Mouse (Mus musculus) kidney, adult 2 months (tissue): ENCODE results near the gene Acadsb.

Experiments used
- CTCF ChIP-seq: fragments of 200-500 bp; conservative IDR thresholded peaks from 2 replicates; pipeline ENCODE4 v1.5.1; 2011; ENCODE audit warnings: low read depth, mild to moderate bottlenecking, control low read depth, low read length, moderate library complexity, mixed read lengths; ENCODE audit not compliant: insufficient read depth, insufficient read length
- POLR2A ChIP-seq: fragments of 200-500 bp; IDR thresholded peaks from one replicate; pipeline ENCODE4 v1.6.1; 2011; ENCODE audit warnings: low read depth, low read length, control low read depth

- no peak for TF ChIP-seq POLR2A
- TF ChIP-seq CTCF, result no peak
These were observed 55.3 kb downstream of the Acadsb start for GRCm38 (mm10) chr7:131465735-131466134.
